Mouse (Mus musculus) hindbrain, embryonic 11.5 days (tissue): ENCODE results near the gene Bicd2. TPM values are rescaled to one million over a fixed set of nuclear protein-coding genes. Genes with fewer than 3 reads are reported as not detected.

Experiments used
- ATAC-seq: fragments of 200-750 bp; cut with Nextera tagmentation; 2 replicates; pipeline ENCODE4 v1.8.0; 2017; ENCODE audit warnings: mild to moderate bottlenecking, moderate TSS enrichment, moderate library complexity; ENCODE audit not compliant: low FRiP score
- DNase-seq: peaks from one replicate; pipeline ENCODE4 v3.0.0-alpha.2; 2015; ENCODE audit warnings: low spot score
- H3K27ac ChIP-seq: fragments of 300-500 bp; sonication (generic); 2 replicates; pipeline ENCODE4 v1.5.1; 2014; ENCODE audit warnings: mild to moderate bottlenecking, low read depth, low read length
- H3K27me3 ChIP-seq: fragments of 300-500 bp; sonication (generic); 2 replicates; pipeline ENCODE4 v1.6.1; 2014; ENCODE audit warnings: mild to moderate bottlenecking, low read length, moderate library complexity, mixed read lengths; ENCODE audit not compliant: control insufficient read depth, insufficient read depth
- H3K36me3 ChIP-seq: fragments of 300-500 bp; sonication (generic); 2 replicates; pipeline ENCODE4 v1.6.1; 2014; ENCODE audit warnings: mild to moderate bottlenecking, low read length, moderate library complexity, mixed read lengths; ENCODE audit not compliant: control insufficient read depth, insufficient read depth
- H3K4me1 ChIP-seq: fragments of 300-500 bp; sonication (generic); replicated peaks from 2 replicates; pipeline ENCODE4 v1.6.1; 2014; ENCODE audit warnings: low read length, mixed read lengths; ENCODE audit not compliant: control insufficient read depth, insufficient read depth
- H3K4me2 ChIP-seq: fragments of 300-500 bp; sonication (generic); replicated peaks from 2 replicates; pipeline ENCODE4 v1.6.1; 2014; ENCODE audit warnings: mild to moderate bottlenecking, low read depth, low read length
- H3K4me3 ChIP-seq: fragments of 300-500 bp; sonication (generic); 2 replicates; pipeline ENCODE4 v1.5.1; 2014; ENCODE audit warnings: low read depth, low read length
- H3K9ac ChIP-seq: fragments of 300-500 bp; sonication (generic); 2 replicates; pipeline ENCODE4 v1.6.1; 2014; ENCODE audit warnings: low read depth, low read length
- H3K9me3 ChIP-seq: fragments of 300-500 bp; sonication (generic); 2 replicates; pipeline ENCODE4 v1.6.1; 2016; ENCODE audit warnings: low read length; ENCODE audit not compliant: control insufficient read depth
- WGBS: fragments of 180-500 bp; shearing (Covaris S2); extraction: QIAGEN DNeasy Blood & Tissue Kit; methylation state at CpG from one replicate; pipeline ENCODE4 v1.1.7; 2014; 5-methylcytosine and 5-hydroxymethylcytosine counted together
- polyA plus RNA-seq: library from polyadenylated mRNA; unstranded; fragments of >200 nt; fragmentation: Nextera tagmentation; extraction: Ambion mirVana; gene quantifications from 2 replicates; pipeline ENCODE4 v1.2.1, GENCODE M21; 2014

Bicd2 gene
- polyA plus RNA-seq, 1 experiment from 2014 or later = 26.9 TPM

GRCm38 (mm10) chr13:49393579-49393978 is 52.2 kb downstream of the Bicd2 start:
- Histone ChIP-seq H3K9ac (no peak overlapping the region), H3K36me3 (no peaks in the 10 kb centered on the region), H3K4me3 (no peak overlapping the region), H3K4me1 (no peaks in the 10 kb centered on the region), H3K27ac (no peak overlapping the region), H3K9me3 (no peaks in the 10 kb centered on the region), H3K27me3 (no peaks in the 10 kb centered on the region), H3K4me2 (no peak overlapping the region)
- ATAC-seq = no peak
- DNase-seq = no peak
- 67% methylated on average over 1 of the region's 1 CpGs for WGBS

- no peak for ATAC-seq
- Histone ChIP-seq H3K27me3 (no peaks in the 10 kb centered on the region), H3K9me3 (no peaks in the 10 kb centered on the region), H3K36me3 (no peaks in the 10 kb centered on the region), H3K27ac (no peak overlapping the region), H3K9ac (no peak overlapping the region), H3K4me1 (no peaks in the 10 kb centered on the region), H3K4me3 (no peak overlapping the region), H3K4me2 (no peak overlapping the region)
- no peak for DNase-seq
- 81% methylated on average over 3 of the region's 3 CpGs for WGBS
Measured at GRCm38 (mm10) chr13:49394886-49395447, 53.6 kb downstream of the Bicd2 start.

- no peaks in the 10 kb centered on the region for H3K36me3 ChIP-seq
- 76% methylated on average over 1 of the region's 1 CpGs for WGBS
- H3K9ac ChIP-seq = no peak overlapping the region
- H3K27me3 ChIP-seq = no peaks in the 10 kb centered on the region
- no peak for ATAC-seq
- H3K9me3 ChIP-seq = no peaks in the 10 kb centered on the region
- no peak overlapping the region for H3K4me3 ChIP-seq
- no peaks in the 10 kb centered on the region for H3K4me1 ChIP-seq
- DNase-seq = no peak
- no peak overlapping the region for H3K4me2 ChIP-seq
- H3K27ac ChIP-seq = no peak overlapping the region
Measured at GRCm38 (mm10) chr13:49396798-49397197, 55.4 kb downstream of the Bicd2 start.

GRCm38 (mm10) chr13:49398191-49398590 is 56.8 kb downstream of the Bicd2 start:
- no peak for ATAC-seq

GRCm38 (mm10) chr13:49400139-49400538 is 58.8 kb downstream of the Bicd2 start:
- peak; percentile 48 for DNase-seq
- no peak for ATAC-seq
- no peak overlapping the region for H3K4me3 ChIP-seq

More at GRCm38 (mm10) chr13:49398191-49398590, 56.8 kb downstream of the Bicd2 start:
- H3K36me3 ChIP-seq = no peaks in the 10 kb centered on the region
- H3K27me3 ChIP-seq = no peaks in the 10 kb centered on the region
- no peak overlapping the region for H3K9ac ChIP-seq
- no peak overlapping the region for H3K27ac ChIP-seq
- DNase-seq = no peak
- no peak overlapping the region for H3K4me2 ChIP-seq
- no peaks in the 10 kb centered on the region for H3K4me1 ChIP-seq
- 76% methylated on average over 8 of the region's 8 CpGs for WGBS
- H3K4me3 ChIP-seq = no peak overlapping the region
- no peaks in the 10 kb centered on the region for H3K9me3 ChIP-seq

GRCm38 (mm10) chr13:49402628-49403027 is 61.2 kb downstream of the Bicd2 start:
- Histone ChIP-seq H3K36me3 (no peaks in the 10 kb centered on the region), H3K27ac (no peak overlapping the region), H3K27me3 (no peaks in the 10 kb centered on the region), H3K4me2 (no peak overlapping the region), H3K4me3 (no peak overlapping the region), H3K4me1 (no peaks in the 10 kb centered on the region), H3K9ac (no peak overlapping the region), H3K9me3 (no peaks in the 10 kb centered on the region)
- DNase-seq = no peak
- ATAC-seq = no peak
- 71% methylated on average over 2 of the region's 2 CpGs for WGBS

More at GRCm38 (mm10) chr13:49400139-49400538, 58.8 kb downstream of the Bicd2 start:
- WGBS = 63% methylated on average over 6 of the region's 6 CpGs
- H3K4me2 ChIP-seq = no peak overlapping the region
- H3K9me3 ChIP-seq = no peaks in the 10 kb centered on the region
- H3K4me1 ChIP-seq = no peaks in the 10 kb centered on the region
- no peak overlapping the region for H3K9ac ChIP-seq
- H3K27ac ChIP-seq = no peak overlapping the region
- H3K27me3 ChIP-seq = no peaks in the 10 kb centered on the region
- no peaks in the 10 kb centered on the region for H3K36me3 ChIP-seq

- H3K36me3 ChIP-seq = no peaks in the 10 kb centered on the region
- no peaks in the 10 kb centered on the region for H3K27me3 ChIP-seq
- no peak overlapping the region for H3K4me3 ChIP-seq
- H3K4me1 ChIP-seq = no peaks in the 10 kb centered on the region
- H3K9ac ChIP-seq = no peak overlapping the region
- no peaks in the 10 kb centered on the region for H3K9me3 ChIP-seq
- ATAC-seq (no peak), DNase-seq (no peak)
- no peak overlapping the region for H3K4me2 ChIP-seq
- no peak overlapping the region for H3K27ac ChIP-seq
Measured at GRCm38 (mm10) chr13:49407795-49408194, 66.4 kb downstream of the Bicd2 start.

- Histone ChIP-seq H3K27me3 (no peaks in the 10 kb centered on the region; the same call in 1 of the 2 replicates), H3K4me1 (peaks cover 4% of the 10 kb centered on the region; the same call in 1 of the 2 replicates), H3K9me3 (no peaks in the 10 kb centered on the region), H3K9ac (peak within 1 kb of the TSS; percentile 77), H3K36me3 (no peaks in the 10 kb centered on the region), H3K4me2 (peak within 1 kb of the TSS; percentile 93), H3K27ac (peak within 1 kb of the TSS; percentile 56), H3K4me3 (peak within 1 kb of the TSS; percentile 63)
- under 1% methylated on average over 69 of the region's 69 CpGs for WGBS
- ATAC-seq = peak; percentile 99
- peak; percentile 99 for DNase-seq
Measured at GRCm38 (mm10) chr13:49420754-49421605, 79.6 kb downstream of the Bicd2 start, which contains the start of gene Ippk. Ippk (plus strand) TSS chr13:49421249.

- 1% methylated on average over 15 of the region's 15 CpGs for WGBS
- Histone ChIP-seq H3K9me3 (no peaks in the 10 kb centered on the region), H3K4me1 (peaks cover 4% of the 10 kb centered on the region; the same call in 1 of the 2 replicates), H3K4me3 (peak overlapping the region; percentile 63), H3K4me2 (peak overlapping the region; percentile 93), H3K9ac (peak overlapping the region; percentile 77), H3K27ac (no peak overlapping the region), H3K27me3 (no peaks in the 10 kb centered on the region), H3K36me3 (no peaks in the 10 kb centered on the region)
- ATAC-seq (no peak; the same call in 1 of the 2 replicates), DNase-seq (peak; percentile 44)
Measured at GRCm38 (mm10) chr13:49421606-49421917, 80.2 kb downstream of the Bicd2 start.
